Mouse (Mus musculus) stomach, postnatal 0 days (tissue): Measurements from ENCODE around the gene Tescl.

Experiments
- CTCF ChIP-seq: IDR thresholded peaks from 2 replicates; pipeline ENCODE4 v1.5.1; 2016; ENCODE audit warnings: antibody characterized with exemption, low read depth, mild to moderate bottlenecking, moderate library complexity
- EP300 ChIP-seq: optimal IDR thresholded peaks from 2 replicates; pipeline ENCODE3; 2016; ENCODE audit warnings: antibody characterized with exemption

GRCm38 (mm10) chr7:24382730-24383372, 49.1 kb upstream of the Tescl start:
- no peak for TF ChIP-seq CTCF
- TF ChIP-seq EP300 = no peak
